ENCODE assay signal across 18 mouse cellular contexts in genomic region chr13:99410611-99411515, GRCm38 (mm10).
DNase-seq lines count a peak whose midpoint lies in the region; ATAC-seq lines count a peak whose summit lies in the region.
"Had no signal": no experiment of that assay in that cellular context is flagged by ENCODE, and none has a peak within 500 bp of the region (broad histone marks: within the 10 kb centered on the region; RNA-seq: fewer than 3 reads in every experiment).

No protein-coding gene starts in this region.

- peak; percentile 48 to 81 for DNase-seq in adrenal gland, adult (ENCODE audit: inconsistent age in 2 of 2, low spot score in 1 of 2)
- DNase-seq in adrenal gland, adult 8-10 months: no peak
- DNase-seq in heart, postnatal 4 days: no peak
- peak; percentile 34 to 59 for DNase-seq in adrenal gland, postnatal 36 days
- DNase-seq in thymus, postnatal 14 days: peak; percentile 34
- DNase-seq: gastrocnemius, postnatal 10 days; lung, embryonic 14.5 days; right cerebral cortex, postnatal 25 days had no signal

- no peaks in the 10 kb centered on the region for H3K27me3 ChIP-seq in heart, embryonic 15.5 days
- no peaks in the 10 kb centered on the region for H3K27me3 ChIP-seq in hindbrain, embryonic 12.5 days
- H3K27me3 ChIP-seq: liver, embryonic 12.5 days; midbrain, embryonic 12.5 days; neural tube, embryonic 13.5 days had no signal

- WGBS in heart, embryonic 15.5 days: 73% methylated on average over 14 of the region's 14 CpGs
- 87% methylated on average over 14 of the region's 14 CpGs for WGBS in hindbrain, embryonic 12.5 days

- peaks cover 21% of the 10 kb centered on the region for H3K4me1 ChIP-seq in heart, embryonic 15.5 days (replicated peaks)
- peaks cover 38% of the 10 kb centered on the region for H3K4me1 ChIP-seq in hindbrain, embryonic 12.5 days
- H3K4me1 ChIP-seq: liver, embryonic 12.5 days had no signal

- ATAC-seq in heart, embryonic 15.5 days (replicated peaks; ENCODE audit: insufficient number of reproducible peaks, insufficient read depth, low FRiP score, low read depth): no peak
- ATAC-seq in CD4-positive, CD25-positive, alpha-beta regulatory T cell, adult 4 months: no peak
- ATAC-seq in hindbrain, embryonic 12.5 days (ENCODE audit: low FRiP score): no peak
- ATAC-seq: hindbrain, embryonic 16.5 days; intestine, postnatal 0 days; liver, embryonic 12.5 days had no signal

- H3K9me3 ChIP-seq in heart, embryonic 15.5 days (replicated peaks): no peaks in the 10 kb centered on the region
- H3K9me3 ChIP-seq in hindbrain, embryonic 12.5 days (replicated peaks): no peaks in the 10 kb centered on the region
- H3K9me3 ChIP-seq: heart, embryonic 10.5 days; liver, embryonic 12.5 days; midbrain, embryonic 12.5 days; neural tube, embryonic 13.5 days had no signal

- peaks cover 39% of the 10 kb centered on the region for H3K36me3 ChIP-seq in heart, embryonic 15.5 days
- peaks cover 23% of the 10 kb centered on the region for H3K36me3 ChIP-seq in hindbrain, embryonic 12.5 days

- peak overlapping the region; percentile 86; the same call in 1 of the 2 replicates for H3K27ac ChIP-seq in heart, embryonic 15.5 days
- no peak overlapping the region for H3K27ac ChIP-seq in hindbrain, embryonic 12.5 days
- H3K27ac ChIP-seq: heart, embryonic 10.5 days; kidney, postnatal 0 days; liver, embryonic 12.5 days; midbrain, embryonic 12.5 days; neural tube, embryonic 13.5 days had no signal

- no peak overlapping the region for H3K4me3 ChIP-seq in heart, embryonic 15.5 days
- no peak overlapping the region for H3K4me3 ChIP-seq in hindbrain, embryonic 12.5 days
- H3K4me3 ChIP-seq: heart, embryonic 10.5 days; liver, embryonic 12.5 days; midbrain, embryonic 12.5 days; neural tube, embryonic 13.5 days had no signal

- H3K9ac ChIP-seq in heart, embryonic 15.5 days: no peak overlapping the region; the same call in 1 of the 2 replicates
- H3K9ac ChIP-seq in hindbrain, embryonic 12.5 days: no peak overlapping the region
- H3K9ac ChIP-seq: liver, embryonic 12.5 days; lung, embryonic 14.5 days; midbrain, embryonic 12.5 days; neural tube, embryonic 13.5 days had no signal

- peak overlapping the region; percentile 37 for H3K4me2 ChIP-seq in heart, embryonic 15.5 days
- no peak overlapping the region for H3K4me2 ChIP-seq in hindbrain, embryonic 12.5 days (replicated peaks)
- H3K4me2 ChIP-seq: liver, embryonic 12.5 days; lung, embryonic 14.5 days; midbrain, embryonic 12.5 days; neural tube, embryonic 13.5 days had no signal

Comparison
In these comparisons a context has a peak if more than half of its experiments do, and no peak if none do; other contexts are left out.
1. DNase-seq: peak in adrenal gland, adult (2 of 2), adrenal gland, postnatal 36 days (2 of 2) and thymus, postnatal 14 days (single experiment); none in adrenal gland, adult 8-10 months (single experiment) and heart, postnatal 4 days (single experiment).